Mouse (Mus musculus) hindbrain, embryonic 11.5 days (tissue): Measurements from ENCODE around the gene Ccdc177. TPM values are rescaled to one million over a fixed set of nuclear protein-coding genes. Genes with fewer than 3 reads are reported as not detected.
A peak's percentile ranks its signal among the peaks of the same experiment; 100 is the strongest.

Experiments used
- ATAC-seq: fragments of 200-750 bp; cut with Nextera tagmentation; 2 replicates; pipeline ENCODE4 v1.8.0; 2017; ENCODE audit warnings: mild to moderate bottlenecking, moderate TSS enrichment, moderate library complexity; ENCODE audit not compliant: low FRiP score
- DNase-seq: peaks from one replicate; pipeline ENCODE4 v3.0.0-alpha.2; 2015; ENCODE audit warnings: low spot score
- H3K27ac ChIP-seq: fragments of 300-500 bp; sonication (generic); 2 replicates; pipeline ENCODE4 v1.5.1; 2014; ENCODE audit warnings: mild to moderate bottlenecking, low read depth, low read length
- H3K27me3 ChIP-seq: fragments of 300-500 bp; sonication (generic); 2 replicates; pipeline ENCODE4 v1.6.1; 2014; ENCODE audit warnings: mild to moderate bottlenecking, low read length, moderate library complexity, mixed read lengths; ENCODE audit not compliant: control insufficient read depth, insufficient read depth
- H3K36me3 ChIP-seq: fragments of 300-500 bp; sonication (generic); 2 replicates; pipeline ENCODE4 v1.6.1; 2014; ENCODE audit warnings: mild to moderate bottlenecking, low read length, moderate library complexity, mixed read lengths; ENCODE audit not compliant: control insufficient read depth, insufficient read depth
- H3K4me1 ChIP-seq: fragments of 300-500 bp; sonication (generic); replicated peaks from 2 replicates; pipeline ENCODE4 v1.6.1; 2014; ENCODE audit warnings: low read length, mixed read lengths; ENCODE audit not compliant: control insufficient read depth, insufficient read depth
- H3K4me2 ChIP-seq: fragments of 300-500 bp; sonication (generic); replicated peaks from 2 replicates; pipeline ENCODE4 v1.6.1; 2014; ENCODE audit warnings: mild to moderate bottlenecking, low read depth, low read length
- H3K4me3 ChIP-seq: fragments of 300-500 bp; sonication (generic); 2 replicates; pipeline ENCODE4 v1.5.1; 2014; ENCODE audit warnings: low read depth, low read length
- H3K9ac ChIP-seq: fragments of 300-500 bp; sonication (generic); 2 replicates; pipeline ENCODE4 v1.6.1; 2014; ENCODE audit warnings: low read depth, low read length
- H3K9me3 ChIP-seq: fragments of 300-500 bp; sonication (generic); 2 replicates; pipeline ENCODE4 v1.6.1; 2016; ENCODE audit warnings: low read length; ENCODE audit not compliant: control insufficient read depth
- WGBS: fragments of 180-500 bp; shearing (Covaris S2); extraction: QIAGEN DNeasy Blood & Tissue Kit; methylation state at CpG from one replicate; pipeline ENCODE4 v1.1.7; 2014; 5-methylcytosine and 5-hydroxymethylcytosine counted together
- polyA plus RNA-seq: library from polyadenylated mRNA; unstranded; fragments of >200 nt; fragmentation: Nextera tagmentation; extraction: Ambion mirVana; gene quantifications from 2 replicates; pipeline ENCODE4 v1.2.1, GENCODE M21; 2014

The Ccdc177 gene
- polyA plus RNA-seq, 1 experiment from 2014 or later, result 4.6 TPM

GRCm38 (mm10) chr12:80759387-80759712 lies 1.1 kb downstream of the Ccdc177 start:
- Histone ChIP-seq H3K4me1 (peaks cover 12% of the 10 kb centered on the region), H3K36me3 (peaks cover 38% of the 10 kb centered on the region), H3K27me3 (peaks cover 18% of the 10 kb centered on the region), H3K27ac (peak overlapping the region; percentile 98), H3K9ac (peak overlapping the region; percentile 97), H3K4me3 (peak overlapping the region; percentile 68), H3K4me2 (peak overlapping the region; percentile 80), H3K9me3 (peaks cover 25% of the 10 kb centered on the region)
- WGBS, result 7% methylated on average over 13 of the region's 13 CpGs
- DNase-seq (no peak), ATAC-seq (peak; percentile 30)

- ATAC-seq (no peak), DNase-seq (peak; percentile 61)
- peaks cover 38% of the 10 kb centered on the region for H3K36me3 ChIP-seq
- WGBS, result 16% methylated on average over 77 of the region's 92 CpGs
- H3K4me1 ChIP-seq, result peaks cover 12% of the 10 kb centered on the region
- H3K9me3 ChIP-seq, result peaks cover 25% of the 10 kb centered on the region
- peaks cover 18% of the 10 kb centered on the region for H3K27me3 ChIP-seq
- peak overlapping the region; percentile 98 for H3K27ac ChIP-seq
- H3K4me2 ChIP-seq, result peak overlapping the region; percentile 80
- H3K4me3 ChIP-seq, result peak overlapping the region; percentile 68
- peak overlapping the region; percentile 97 for H3K9ac ChIP-seq
These were observed 1.7 kb downstream of the Ccdc177 start for GRCm38 (mm10) chr12:80758559-80759386.

GRCm38 (mm10) chr12:80757751-80758558 lies 2.5 kb downstream of the Ccdc177 start:
- H3K27me3 ChIP-seq, result peaks cover 18% of the 10 kb centered on the region
- peak; percentile 33 for ATAC-seq
- WGBS, result 16% methylated on average over 87 of the region's 122 CpGs
- peak; percentile 70 for DNase-seq
- peaks cover 12% of the 10 kb centered on the region for H3K4me1 ChIP-seq
- peaks cover 38% of the 10 kb centered on the region for H3K36me3 ChIP-seq
- peak overlapping the region; percentile 80 for H3K4me2 ChIP-seq
- H3K4me3 ChIP-seq, result peak overlapping the region; percentile 68
- peak overlapping the region; percentile 97 for H3K9ac ChIP-seq
- no peak overlapping the region; the same call in 1 of the 2 replicates for H3K27ac ChIP-seq
- H3K9me3 ChIP-seq, result peaks cover 25% of the 10 kb centered on the region

GRCm38 (mm10) chr12:80751556-80751955 lies 8.9 kb downstream of the Ccdc177 start:
- ATAC-seq (no peak), DNase-seq (no peak)
- no peak overlapping the region for H3K27ac ChIP-seq
- H3K9me3 ChIP-seq, result peaks cover 7% of the 10 kb centered on the region
- 85% methylated on average over 6 of the region's 6 CpGs for WGBS
- no peak overlapping the region for H3K9ac ChIP-seq
- H3K4me1 ChIP-seq, result no peaks in the 10 kb centered on the region
- no peak overlapping the region for H3K4me3 ChIP-seq
- H3K4me2 ChIP-seq, result no peak overlapping the region
- no peaks in the 10 kb centered on the region for H3K27me3 ChIP-seq
- H3K36me3 ChIP-seq, result peaks cover 16% of the 10 kb centered on the region

- no peaks in the 10 kb centered on the region for H3K9me3 ChIP-seq
- no peak overlapping the region for H3K9ac ChIP-seq
- ATAC-seq (no peak), DNase-seq (no peak)
- no peak overlapping the region for H3K4me3 ChIP-seq
- no peaks in the 10 kb centered on the region for H3K36me3 ChIP-seq
- peaks cover 3% of the 10 kb centered on the region for H3K4me1 ChIP-seq
- H3K27ac ChIP-seq, result 0 out of 2 replicates have a peak overlapping the region, but pooled peaks have one; percentile 25
- whole genome bisulfite sequencing, result 61% methylated on average over 8 of the region's 8 CpGs
- H3K4me2 ChIP-seq, result no peak overlapping the region; the same call in 1 of the 2 replicates
- no peaks in the 10 kb centered on the region for H3K27me3 ChIP-seq
These were observed 14.3 kb downstream of the Ccdc177 start for GRCm38 (mm10) chr12:80746031-80746813.

- Histone ChIP-seq H3K36me3 (no peaks in the 10 kb centered on the region), H3K9me3 (no peaks in the 10 kb centered on the region), H3K27me3 (no peaks in the 10 kb centered on the region), H3K4me1 (peaks cover 3% of the 10 kb centered on the region), H3K4me3 (no peak overlapping the region), H3K27ac (no peak overlapping the region), H3K9ac (no peak overlapping the region), H3K4me2 (no peak overlapping the region)
- WGBS, result 82% methylated on average over 1 of the region's 1 CpGs
- ATAC-seq (no peak), DNase-seq (no peak)
These were observed 15.9 kb downstream of the Ccdc177 start for GRCm38 (mm10) chr12:80744614-80745013.

- no peak for DNase-seq
- 33% methylated on average over 9 of the region's 9 CpGs for WGBS
- peaks cover 5% of the 10 kb centered on the region for H3K4me1 ChIP-seq
- no peak overlapping the region for H3K9ac ChIP-seq
- H3K27ac ChIP-seq, result no peak overlapping the region
- no peaks in the 10 kb centered on the region for H3K27me3 ChIP-seq
- no peak overlapping the region for H3K4me2 ChIP-seq
- no peaks in the 10 kb centered on the region for H3K36me3 ChIP-seq
- H3K9me3 ChIP-seq, result no peaks in the 10 kb centered on the region
- no peak for ATAC-seq
- no peak overlapping the region for H3K4me3 ChIP-seq
These were observed 21.0 kb downstream of the Ccdc177 start for GRCm38 (mm10) chr12:80739482-80739881.

- 68% methylated on average over 5 of the region's 5 CpGs for WGBS
- Histone ChIP-seq H3K27me3 (no peaks in the 10 kb centered on the region), H3K4me2 (0 out of 2 replicates have a peak overlapping the region, but pooled peaks have one; percentile 4), H3K36me3 (no peaks in the 10 kb centered on the region), H3K9ac (no peak overlapping the region), H3K9me3 (no peaks in the 10 kb centered on the region), H3K27ac (peak overlapping the region; percentile 61; the same call in 1 of the 2 replicates), H3K4me1 (peaks cover 5% of the 10 kb centered on the region), H3K4me3 (no peak overlapping the region)
- ATAC-seq (no peak), DNase-seq (no peak)
These were observed 23.2 kb downstream of the Ccdc177 start for GRCm38 (mm10) chr12:80737283-80737600.
